Comparison of ENCODE assay signal across 7 mouse cellular contexts in the genomic region with DNA sequence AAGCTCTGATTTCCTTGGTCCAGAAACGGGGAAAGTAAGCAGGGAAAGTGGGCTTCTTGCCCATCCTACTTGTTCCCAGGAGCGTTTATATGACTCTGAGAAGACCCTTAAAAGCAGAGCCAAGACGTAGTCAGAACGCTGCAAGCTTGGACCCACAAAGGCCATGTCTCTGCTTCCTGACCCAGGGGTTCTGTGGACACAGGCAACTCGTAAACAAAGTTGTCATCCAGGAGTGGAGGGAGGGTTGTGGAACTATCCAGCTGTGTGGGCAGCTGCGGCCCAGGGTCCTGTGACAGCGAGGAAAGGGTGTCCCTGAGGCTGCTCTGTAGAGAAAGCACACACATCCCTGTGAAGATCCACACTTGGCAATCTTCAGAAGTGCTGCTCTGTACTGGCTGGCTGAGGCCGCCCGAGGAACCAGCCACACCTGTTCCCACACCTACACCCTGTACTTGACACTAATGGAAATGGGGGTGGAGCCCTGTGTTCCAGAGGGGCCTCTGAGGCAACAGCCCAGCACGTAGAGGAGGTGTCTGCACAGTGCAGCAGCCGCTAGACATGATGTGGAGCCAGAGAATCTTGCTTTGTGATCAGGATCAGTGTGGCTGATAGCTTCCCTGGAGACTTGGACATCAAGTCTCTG. TPM values are rescaled to one million over a fixed set of nuclear protein-coding genes. Genes with fewer than 3 reads are reported as not detected.
A peak's percentile ranks its signal among the peaks of the same experiment; 100 is the strongest.
DNase-seq lines count a peak whose midpoint lies in the region; ATAC-seq and TF ChIP-seq lines count a peak whose summit lies in the region.

No protein-coding gene starts in this region.

- H3K9me3 ChIP-seq in hindbrain, embryonic 16.5 days (ENCODE audit: control insufficient read depth, low read length), result no peaks in the 10 kb centered on the region

- WGBS in hindbrain, embryonic 16.5 days, result 62% methylated on average over 11 of the region's 11 CpGs

- peaks cover 31% of the 10 kb centered on the region for H3K4me1 ChIP-seq in hindbrain, embryonic 16.5 days (ENCODE audit: control insufficient read depth, insufficient read depth, low read depth, low read length)

- DNase-seq in Muller cell, postnatal 12 days (ENCODE audit: inconsistent ontology term), result peak; percentile 11
- DNase-seq in brain, embryonic 14.5 days (ENCODE audit: low read depth), result peak; percentile 47
- DNase-seq in lung, postnatal 10 days, result peak; percentile 76
- no peak for DNase-seq in adrenal gland, adult 8-10 months
- DNase-seq in adrenal gland, postnatal 14 days, result no peak
- DNase-seq in left cerebral cortex, adult 11 months (ENCODE audit: low spot score), result no peak

- TF ChIP-seq CTCF in brain, embryonic 14.5 days (IDR thresholded peaks at IDR 0.05; ENCODE audit: borderline replicate concordance, extremely low read depth, insufficient read depth, insufficient read length), result no peak

- H3K4me3 ChIP-seq in hindbrain, embryonic 16.5 days (ENCODE audit: low read length), result no peak overlapping the region

- H3K9ac ChIP-seq in hindbrain, embryonic 16.5 days (ENCODE audit: low read depth, low read length), result 0 out of 2 replicates have a peak overlapping the region, but pooled peaks have one; percentile 13

- ATAC-seq in hindbrain, embryonic 16.5 days, result no peak

- H3K4me2 ChIP-seq in hindbrain, embryonic 16.5 days (ENCODE audit: low read length), result peak overlapping the region; percentile 2

- H3K27ac ChIP-seq in hindbrain, embryonic 16.5 days (ENCODE audit: low read depth, low read length), result no peak overlapping the region

- H3K36me3 ChIP-seq in hindbrain, embryonic 16.5 days (ENCODE audit: control insufficient read depth, insufficient read depth, low read length), result peaks cover 7% of the 10 kb centered on the region

- H3K27me3 ChIP-seq in hindbrain, embryonic 16.5 days (replicated peaks; ENCODE audit: control insufficient read depth, insufficient read depth, low read length), result no peaks in the 10 kb centered on the region

- no peak for TF ChIP-seq POLR2A in brain, embryonic 14.5 days (IDR thresholded peaks at IDR 0.05; ENCODE audit: borderline replicate concordance, extremely low read depth, insufficient read depth, insufficient read length, poor library complexity, severe bottlenecking)

RNA-seq across cellular contexts. Expression of gene Nt5dc2, which starts 2.3 kb away (rescaled TPM):
- 369 and 407 TPM in 2 replicates for polyA plus RNA-seq in brain, embryonic 14.5 days (2012; rRNA removed)
- 192 and 222 TPM in 2 replicates for polyA plus RNA-seq in hindbrain, embryonic 16.5 days (2015; fragmentation: Nextera tagmentation; extraction: Ambion mirVana)
- total RNA-seq in adrenal gland, adult 8-10 months (2022), result 10 to 100 TPM; 25.6 to 41.4 (median 36.6) TPM
- total RNA-seq in adrenal gland, postnatal 14 days (2021), result 48.5 and 57.7 TPM in 2 replicates

RNA-seq across cellular contexts. Expression of gene Smim4, which starts 4.4 kb away (rescaled TPM):
- polyA plus RNA-seq in brain, embryonic 14.5 days (2012; rRNA removed), result 31.2 and 46.2 TPM in 2 replicates
- polyA plus RNA-seq in hindbrain, embryonic 16.5 days (2015; fragmentation: Nextera tagmentation; extraction: Ambion mirVana), result 51.3 and 53.9 TPM in 2 replicates
- total RNA-seq in adrenal gland, adult 8-10 months (2022), result 100 to 1,000 TPM in 1 of 4 experiments, 10 to 100 TPM in 3; 67.6 to 109 (median 75.0) TPM
- total RNA-seq in adrenal gland, postnatal 14 days (2021), result 75.2 and 104 TPM in 2 replicates

RNA-seq across cellular contexts. Expression of gene Stab1, which starts 35.3 kb away (rescaled TPM):
- polyA plus RNA-seq in brain, embryonic 14.5 days (2012; rRNA removed), result 28.7 and 35.1 TPM in 2 replicates
- polyA plus RNA-seq in hindbrain, embryonic 16.5 days (2015; fragmentation: Nextera tagmentation; extraction: Ambion mirVana), result 13.5 and 17.5 TPM in 2 replicates
- 100 to 1,000 TPM in 2 of 4 experiments, 10 to 100 TPM in 2; 75.8 to 142 (median 116) TPM for total RNA-seq in adrenal gland, adult 8-10 months (2022)
- 74.4 and 78.6 TPM in 2 replicates for total RNA-seq in adrenal gland, postnatal 14 days (2021)

Comparison
In these comparisons a context has a peak if more than half of its experiments do, and no peak if none do; other contexts are left out.
1. DNase-seq: peak in Muller cell, postnatal 12 days (single experiment), brain, embryonic 14.5 days (single experiment) and lung, postnatal 10 days (single experiment); none in adrenal gland, adult 8-10 months (single experiment), adrenal gland, postnatal 14 days (single experiment) and left cerebral cortex, adult 11 months (single experiment).